Mouse (Mus musculus): ENCODE measurements around the gene Arl10.

Arl10 gene

GRCm38 (mm10) chr13:54574854-54575481 is at the start of gene Arl10:
TSS of gene Arl10 (plus strand) at chr13:54575015.
- peak; percentile 87 for DNase-seq

- DNase-seq: no peak
Observed at GRCm38 (mm10) chr13:54527140-54527539, 47.7 kb upstream of the Arl10 start.

DNA sequence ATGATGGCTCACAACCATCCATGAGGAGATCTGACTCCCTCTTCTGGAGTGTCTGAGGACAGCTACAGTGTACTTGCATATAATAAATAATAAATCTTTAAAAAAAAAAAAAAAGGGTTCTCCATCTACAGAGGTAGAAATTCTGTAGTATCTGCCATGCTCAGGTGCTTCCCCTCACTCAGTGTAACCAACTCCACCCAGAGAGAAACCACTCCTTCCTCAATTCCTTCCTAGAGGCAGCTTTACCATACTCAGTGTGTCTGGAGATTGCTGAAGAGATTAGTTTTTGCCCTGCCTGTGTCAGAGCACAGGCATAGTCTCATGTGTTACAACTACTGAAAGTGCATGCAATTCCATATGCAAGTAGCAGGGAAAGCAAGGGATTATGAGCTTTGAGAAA is 42.7 kb upstream of the Arl10 start:
- no peak for DNase-seq

DNA sequence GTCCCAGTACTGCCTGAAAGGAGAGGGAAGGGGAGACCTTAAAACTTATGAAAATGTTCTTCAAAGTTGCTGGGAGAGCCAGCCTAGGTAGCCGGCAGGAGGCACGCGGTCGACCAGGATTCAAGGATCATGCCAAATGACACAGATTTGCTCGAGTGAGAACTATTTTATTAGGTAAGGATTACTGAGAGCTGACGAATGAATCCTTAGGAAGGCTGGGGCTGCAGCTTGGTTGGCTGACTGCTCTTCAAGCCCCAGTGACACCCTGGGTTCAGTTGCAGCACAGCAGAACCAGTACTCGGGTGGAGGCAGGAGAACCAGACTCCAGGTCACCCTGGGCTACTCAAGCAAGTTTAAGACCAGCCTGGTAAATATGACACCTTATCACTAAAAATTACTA is 26.8 kb upstream of the Arl10 start:
- peak; percentile 29 for DNase-seq

GRCm38 (mm10) chr13:54556176-54556575 is 18.6 kb upstream of the Arl10 start:
- no peak for DNase-seq

- DNase-seq: peak; percentile 67
Observed at GRCm38 (mm10) chr13:54556796-54557195, 18.0 kb upstream of the Arl10 start.

DNA sequence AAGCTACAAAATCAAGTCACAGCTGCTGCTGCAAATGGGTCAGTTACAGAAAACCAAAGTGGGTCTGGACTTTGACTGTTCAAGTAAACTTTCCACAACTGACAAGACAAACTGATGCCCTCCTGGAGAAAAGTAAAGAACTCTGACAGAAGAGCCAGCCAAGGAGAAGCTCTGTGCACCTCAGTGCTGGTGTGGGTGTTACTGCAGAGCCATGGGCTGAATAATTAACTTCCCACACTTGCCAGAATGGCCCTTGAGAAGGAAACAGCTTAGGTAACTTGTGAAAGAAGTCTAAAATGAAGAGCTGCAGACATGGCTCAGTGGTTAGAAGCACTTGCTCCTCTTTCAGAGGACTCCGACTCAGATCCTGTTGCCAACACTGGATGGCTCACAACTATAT is 17.2 kb upstream of the Arl10 start:
- peak; percentile 47 for DNase-seq

DNA sequence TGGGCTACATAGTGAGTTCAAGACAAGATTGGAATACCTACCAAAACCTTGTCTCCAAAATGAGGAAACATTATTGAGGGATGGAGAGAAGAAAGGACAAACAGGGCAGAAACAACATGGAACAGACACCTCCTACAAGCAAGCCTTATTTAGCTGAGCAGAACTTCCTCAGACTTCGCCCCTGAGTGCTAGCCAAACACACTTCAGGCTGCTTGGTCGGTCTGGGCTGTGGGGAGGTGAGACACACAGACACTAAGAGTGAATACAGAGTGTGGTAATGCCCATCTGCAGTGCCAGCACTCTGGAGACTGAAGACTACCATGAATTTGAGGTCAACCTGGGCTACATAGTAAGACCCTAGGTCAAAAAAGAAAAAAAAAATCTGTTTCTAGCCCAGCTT is 15.2 kb upstream of the Arl10 start:
- DNase-seq: no peak

DNA sequence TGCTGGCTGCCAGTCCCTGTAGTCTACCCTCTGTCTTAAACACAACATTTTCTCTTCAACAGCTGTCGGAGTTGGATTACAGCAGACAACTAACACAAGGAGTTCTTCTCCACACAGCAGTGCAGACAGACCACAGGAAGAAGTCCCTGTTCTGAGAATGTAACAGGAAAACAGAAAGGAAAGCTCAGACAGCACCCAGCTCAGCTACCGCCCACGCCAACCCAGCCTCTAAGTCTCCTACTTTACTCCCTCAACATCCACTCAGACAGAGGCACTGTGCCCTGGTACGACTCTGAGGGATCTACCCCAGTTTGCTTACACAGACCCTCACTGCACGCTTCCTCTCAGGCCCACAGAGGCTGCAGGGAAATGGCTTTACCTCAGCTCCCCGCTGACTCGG is 14.2 kb upstream of the Arl10 start:
- DNase-seq: no peak

GRCm38 (mm10) chr13:54562562-54562961 is 12.3 kb upstream of the Arl10 start:
- DNase-seq: peak; percentile 83

- peak; percentile 49 for DNase-seq
Observed at GRCm38 (mm10) chr13:54564232-54565200, 10.3 kb upstream of the Arl10 start.

- DNase-seq: peak; percentile 96
Observed at GRCm38 (mm10) chr13:54565201-54565581, 9.6 kb upstream of the Arl10 start, which contains the start of gene 4833439L19Rik. TSS of gene 4833439L19Rik (minus strand) at chr13:54565435.

- DNase-seq: peak; percentile 68
Observed at GRCm38 (mm10) chr13:54565594-54566345, 9.0 kb upstream of the Arl10 start.

DNA sequence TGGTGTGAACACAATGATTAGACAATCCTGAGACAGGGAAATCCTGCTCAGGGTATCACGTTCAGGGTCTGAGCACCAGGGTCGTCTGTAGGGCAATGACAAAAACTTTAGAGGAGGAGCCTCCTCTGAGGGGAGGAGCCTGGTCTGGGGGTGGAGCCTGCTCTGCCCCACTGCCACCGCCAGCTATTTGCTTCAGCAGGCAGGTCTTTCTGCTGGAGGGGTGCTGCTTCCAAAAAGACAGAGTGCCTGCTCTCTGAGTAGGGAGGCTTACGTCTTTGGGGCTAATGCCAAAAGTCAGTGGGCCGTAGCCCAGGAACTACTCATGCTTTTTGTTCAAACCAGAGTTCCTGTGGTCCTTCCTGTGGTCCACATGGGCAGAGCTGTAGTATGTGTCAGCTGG is 6.4 kb upstream of the Arl10 start:
- DNase-seq: peak; percentile 31

DNA sequence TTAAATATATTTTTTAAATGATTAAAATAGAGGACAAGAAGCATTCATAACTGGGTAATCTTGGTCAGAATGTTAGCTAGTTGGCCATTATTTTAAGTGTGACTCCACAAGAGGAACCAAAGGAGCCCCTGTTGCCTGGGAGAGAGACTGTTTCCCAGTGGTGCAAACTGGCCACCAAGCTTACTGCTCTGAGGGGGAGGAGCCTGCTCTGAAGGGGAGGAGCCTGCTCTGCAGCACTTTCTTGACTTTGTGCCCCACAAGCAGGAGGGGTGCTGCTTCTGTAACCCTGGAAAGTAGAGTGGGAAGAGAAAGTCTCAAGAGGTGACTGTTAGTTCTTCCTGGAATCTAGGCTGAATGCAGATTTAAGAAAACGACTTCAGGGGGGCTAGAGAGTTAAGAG is 5.5 kb upstream of the Arl10 start:
- no peak for DNase-seq

DNA sequence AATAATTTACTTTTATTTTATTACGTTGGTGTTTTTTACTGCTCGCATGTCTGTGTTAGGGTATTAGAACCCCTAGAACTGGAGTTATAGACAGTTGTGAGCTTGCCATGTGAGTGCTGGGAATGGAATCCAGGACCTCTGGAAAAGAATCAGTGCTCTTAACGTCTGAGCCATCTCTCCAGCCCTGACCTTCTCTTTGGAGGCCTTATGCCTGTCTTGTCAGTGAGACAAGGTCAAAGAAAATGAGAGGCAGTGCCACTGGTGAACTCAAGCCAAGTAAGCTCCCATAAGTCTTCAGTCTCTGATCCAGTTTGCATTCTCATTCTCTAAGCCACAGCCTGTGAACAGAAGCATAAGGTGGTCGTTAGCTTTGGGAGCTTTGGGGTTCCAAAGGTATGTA is 4.1 kb upstream of the Arl10 start:
- no peak for DNase-seq

DNA sequence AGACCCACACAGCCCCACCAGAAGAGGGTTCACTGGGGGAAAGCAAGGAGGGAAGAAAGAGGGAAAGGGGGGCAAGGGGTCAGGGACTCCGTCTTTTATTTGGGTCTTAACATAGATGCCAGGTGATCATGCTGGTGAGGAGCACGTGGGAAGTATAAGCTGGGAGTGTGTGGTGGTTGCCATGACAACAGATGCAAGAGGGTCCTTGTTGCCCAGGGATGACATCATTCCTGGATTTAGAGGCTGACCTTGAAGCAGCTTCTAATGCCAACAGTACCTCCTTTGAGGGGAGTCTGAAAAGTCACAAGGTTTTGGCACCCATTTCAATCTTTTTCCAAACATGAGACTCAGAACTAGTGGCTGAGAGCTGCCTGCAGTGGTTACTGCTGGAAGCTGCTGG is 3.2 kb upstream of the Arl10 start:
- DNase-seq: no peak

DNA sequence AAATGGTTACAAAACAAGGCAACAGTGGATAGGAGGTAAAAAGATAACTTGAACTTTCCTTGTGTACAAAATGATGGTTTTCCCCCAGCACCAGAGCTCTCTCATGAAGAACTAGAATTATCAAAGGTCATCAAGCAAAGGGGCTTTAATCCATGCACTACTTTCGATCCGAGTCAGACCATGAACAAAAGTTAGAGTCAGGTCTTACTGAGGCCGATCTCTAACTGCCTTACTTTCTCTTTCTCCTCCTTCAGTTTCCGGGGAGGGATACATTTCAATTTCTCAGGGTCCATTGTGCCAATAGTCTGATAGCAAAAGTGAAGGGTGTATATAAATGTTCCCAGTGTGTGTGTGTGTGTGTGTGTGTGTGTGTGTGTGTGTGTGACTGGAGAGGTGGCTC is 2.2 kb upstream of the Arl10 start:
- no peak for DNase-seq

GRCm38 (mm10) chr13:54575489-54575888 is 674 bp downstream of the Arl10 start:
- DNase-seq: no peak

GRCm38 (mm10) chr13:54577652-54578507 is 3.1 kb downstream of the Arl10 start:
- DNase-seq: no peak

GRCm38 (mm10) chr13:54581385-54581784 is 6.6 kb downstream of the Arl10 start:
- DNase-seq: no peak

- DNase-seq: no peak
Observed at GRCm38 (mm10) chr13:54582126-54582525, 7.3 kb downstream of the Arl10 start.
